Mouse (Mus musculus) bone marrow, adult 2 months (tissue): ENCODE results near the gene Cabp2.
"Not testable (repeated sequence)": the region's sequence is repeated elsewhere in the genome, so short reads cannot be mapped to it uniquely, and the experiment has no call there.

ENCODE experiments used
- CTCF ChIP-seq: fragments of 200-500 bp; IDR thresholded peaks from 2 replicates; pipeline ENCODE4 v1.5.1; 2011; ENCODE audit warnings: low read length, control low read depth; ENCODE audit not compliant: control insufficient read depth, insufficient read depth
- POLR2A ChIP-seq: fragments of 200-500 bp; IDR thresholded peaks from 2 replicates; pipeline ENCODE4 v1.6.1; 2011; ENCODE audit warnings: low read depth, mild to moderate bottlenecking, control low read depth, low read length, borderline replicate concordance; ENCODE audit not compliant: control insufficient read depth

DNA sequence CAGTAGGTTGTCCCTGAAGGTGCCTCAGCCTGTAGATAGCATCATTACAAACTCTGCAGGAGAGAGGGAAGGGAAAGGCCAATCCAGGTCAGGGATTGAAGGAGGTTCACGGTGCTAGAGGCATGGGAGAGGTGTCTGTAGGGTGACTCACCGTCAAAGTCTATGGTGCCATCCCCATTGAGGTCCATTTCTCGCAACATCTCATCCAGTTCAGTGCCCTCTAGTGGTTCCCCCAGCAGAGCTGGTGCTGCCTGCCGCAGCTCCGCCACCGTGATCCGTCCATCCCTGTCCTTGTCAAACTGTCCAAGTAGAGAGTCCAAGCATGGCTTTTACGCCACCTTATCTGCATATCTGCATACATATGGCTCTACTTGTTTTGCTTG lies 54.6 kb downstream of the Cabp2 start:
- TF ChIP-seq CTCF = peak; percentile 55; the same call in 1 of the 2 replicates
- not testable (repeated sequence) for TF ChIP-seq POLR2A
